Mouse (Mus musculus) neural tube, embryonic 14.5 days (tissue): ENCODE measurements around the gene Gm9958. TPM values are rescaled to one million over a fixed set of nuclear protein-coding genes. Genes with fewer than 3 reads are reported as not detected.

Experiments used
- ATAC-seq: fragments of 200-750 bp; cut with Nextera tagmentation; 2 replicates; pipeline ENCODE4 v1.8.0; 2017; ENCODE audit warnings: low read depth, mild to moderate bottlenecking, moderate TSS enrichment, moderate library complexity
- H3K27ac ChIP-seq: fragments of 300-500 bp; sonication (generic); 2 replicates; pipeline ENCODE4 v1.5.1; 2014; ENCODE audit warnings: low read depth, mild to moderate bottlenecking, control low read depth, low read length, moderate library complexity, mixed read lengths
- H3K27me3 ChIP-seq: fragments of 300-500 bp; sonication (generic); 2 replicates; pipeline ENCODE4 v1.6.1; 2014; ENCODE audit warnings: low read length; ENCODE audit not compliant: control insufficient read depth, insufficient read depth
- H3K36me3 ChIP-seq: fragments of 300-500 bp; sonication (generic); 2 replicates; pipeline ENCODE4 v1.6.1; 2014; ENCODE audit warnings: low read length, mixed read lengths; ENCODE audit not compliant: control insufficient read depth, insufficient read depth
- H3K4me1 ChIP-seq: fragments of 300-500 bp; sonication (generic); 2 replicates; pipeline ENCODE4 v1.6.1; 2014; ENCODE audit warnings: low read length; ENCODE audit not compliant: control insufficient read depth, insufficient read depth
- H3K4me2 ChIP-seq: fragments of 300-500 bp; sonication (generic); 2 replicates; pipeline ENCODE4 v1.6.1; 2014; ENCODE audit warnings: mild to moderate bottlenecking, low read depth, low read length, control low read depth
- H3K4me3 ChIP-seq: fragments of 300-500 bp; sonication (generic); 2 replicates; pipeline ENCODE4 v1.5.1; 2014; ENCODE audit warnings: low read depth, low read length, control low read depth, mixed read lengths
- H3K9ac ChIP-seq: fragments of 300-500 bp; sonication (generic); replicated peaks from 2 replicates; pipeline ENCODE4 v1.6.1; 2014; ENCODE audit warnings: low read depth, mild to moderate bottlenecking, control low read depth, low read length, mixed read lengths
- H3K9me3 ChIP-seq: fragments of 300-500 bp; sonication (generic); 2 replicates; pipeline ENCODE4 v1.6.1; 2016; ENCODE audit warnings: low read length; ENCODE audit not compliant: control insufficient read depth
- WGBS: fragments of 180-500 bp; shearing (Covaris S2); extraction: QIAGEN DNeasy Blood & Tissue Kit; methylation state at CpG from one replicate; pipeline ENCODE4 v1.1.7; 2014; 5-methylcytosine and 5-hydroxymethylcytosine counted together
- polyA plus RNA-seq: library from polyadenylated mRNA; unstranded; fragments of >200 nt; fragmentation: Nextera tagmentation; extraction: Ambion mirVana; gene quantifications from 2 replicates; pipeline ENCODE4 v1.2.1, GENCODE M21; 2014

Gm9958 gene
- 4.6 and 5.3 TPM in 2 replicates for polyA plus RNA-seq

GRCm38 (mm10) chr5:90367067-90367303, at the start of gene Gm9958:
Gene Gm9958, plus strand, starts transcription at chr5:90367204.
- Histone ChIP-seq H3K9ac (peak within 1 kb of the TSS; percentile 91), H3K9me3 (no peaks in the 10 kb centered on the region), H3K4me2 (peak within 1 kb of the TSS; percentile 63), H3K4me3 (peak within 1 kb of the TSS; percentile 83), H3K36me3 (no peaks in the 10 kb centered on the region), H3K27me3 (no peaks in the 10 kb centered on the region), H3K4me1 (peaks cover 21% of the 10 kb centered on the region), H3K27ac (peak within 1 kb of the TSS; percentile 99)
- 2% methylated on average over 7 of the region's 7 CpGs for WGBS
- ATAC-seq: peak; percentile 0; the same call in 1 of the 2 replicates

- WGBS: 92% methylated on average over 1 of the region's 1 CpGs
- no peaks in the 10 kb centered on the region for H3K9me3 ChIP-seq
- H3K4me2 ChIP-seq: no peak overlapping the region
- no peak overlapping the region for H3K27ac ChIP-seq
- no peak for ATAC-seq
- no peaks in the 10 kb centered on the region for H3K4me1 ChIP-seq
- no peaks in the 10 kb centered on the region for H3K36me3 ChIP-seq
- H3K9ac ChIP-seq: no peak overlapping the region
- H3K27me3 ChIP-seq: no peaks in the 10 kb centered on the region
- no peak overlapping the region for H3K4me3 ChIP-seq
Observed at GRCm38 (mm10) chr5:90331071-90331470, 35.9 kb upstream of the Gm9958 start.

- H3K27me3 ChIP-seq: no peaks in the 10 kb centered on the region
- no peak for ATAC-seq
- H3K4me3 ChIP-seq: no peak overlapping the region
- H3K36me3 ChIP-seq: no peaks in the 10 kb centered on the region
- WGBS: 89% methylated on average over 2 of the region's 2 CpGs
- H3K4me1 ChIP-seq: no peaks in the 10 kb centered on the region
- H3K9ac ChIP-seq: no peak overlapping the region
- H3K4me2 ChIP-seq: no peak overlapping the region
- no peak overlapping the region for H3K27ac ChIP-seq
- H3K9me3 ChIP-seq: no peaks in the 10 kb centered on the region
Observed at GRCm38 (mm10) chr5:90332478-90332877, 34.5 kb upstream of the Gm9958 start.

GRCm38 (mm10) chr5:90338177-90339091, 28.6 kb upstream of the Gm9958 start:
- H3K27me3 ChIP-seq: no peaks in the 10 kb centered on the region
- peak overlapping the region; percentile 21; the same call in 1 of the 2 replicates for H3K9ac ChIP-seq
- H3K36me3 ChIP-seq: no peaks in the 10 kb centered on the region
- ATAC-seq: peak; percentile 32; the same call in 1 of the 2 replicates
- no peak overlapping the region; the same call in 1 of the 2 replicates for H3K27ac ChIP-seq
- 22% methylated on average over 7 of the region's 7 CpGs for WGBS
- H3K4me3 ChIP-seq: peak overlapping the region; percentile 20; the same call in 1 of the 2 replicates
- H3K4me2 ChIP-seq: peak overlapping the region; percentile 42
- 0 out of 2 replicates have a peak, but pooled peaks cover 11% of the 10 kb centered on the region for H3K4me1 ChIP-seq
- no peaks in the 10 kb centered on the region for H3K9me3 ChIP-seq

GRCm38 (mm10) chr5:90339129-90339952, 27.7 kb upstream of the Gm9958 start:
- peak overlapping the region; percentile 51 for H3K9ac ChIP-seq
- no peaks in the 10 kb centered on the region for H3K36me3 ChIP-seq
- peak overlapping the region; percentile 39 for H3K4me3 ChIP-seq
- H3K27ac ChIP-seq: peak overlapping the region; percentile 63
- no peaks in the 10 kb centered on the region for H3K9me3 ChIP-seq
- 18% methylated on average over 5 of the region's 5 CpGs for WGBS
- H3K4me1 ChIP-seq: 0 out of 2 replicates have a peak, but pooled peaks cover 11% of the 10 kb centered on the region
- no peaks in the 10 kb centered on the region for H3K27me3 ChIP-seq
- peak; percentile 97 for ATAC-seq
- H3K4me2 ChIP-seq: peak overlapping the region; percentile 60

GRCm38 (mm10) chr5:90339953-90340343, 27.1 kb upstream of the Gm9958 start:
- Histone ChIP-seq H3K9ac (no peak overlapping the region), H3K4me3 (peak overlapping the region; percentile 39), H3K9me3 (no peaks in the 10 kb centered on the region), H3K27me3 (no peaks in the 10 kb centered on the region), H3K36me3 (no peaks in the 10 kb centered on the region), H3K4me1 (0 out of 2 replicates have a peak, but pooled peaks cover 11% of the 10 kb centered on the region), H3K4me2 (peak overlapping the region; percentile 60), H3K27ac (no peak overlapping the region)
- WGBS: 90% methylated on average over 1 of the region's 1 CpGs
- peak; percentile 48; the same call in 1 of the 2 replicates for ATAC-seq

GRCm38 (mm10) chr5:90340847-90341246, 26.2 kb upstream of the Gm9958 start:
- Histone ChIP-seq H3K4me1 (0 out of 2 replicates have a peak, but pooled peaks cover 11% of the 10 kb centered on the region), H3K9ac (no peak overlapping the region), H3K4me2 (no peak overlapping the region), H3K36me3 (no peaks in the 10 kb centered on the region), H3K9me3 (no peaks in the 10 kb centered on the region), H3K4me3 (no peak overlapping the region), H3K27me3 (no peaks in the 10 kb centered on the region), H3K27ac (no peak overlapping the region)
- 78% methylated on average over 4 of the region's 4 CpGs for WGBS
- ATAC-seq: no peak

- Histone ChIP-seq H3K4me3 (no peak overlapping the region), H3K9ac (no peak overlapping the region)
- WGBS: 94% methylated on average over 3 of the region's 3 CpGs
Observed at GRCm38 (mm10) chr5:90346877-90347276, 20.1 kb upstream of the Gm9958 start.

More at GRCm38 (mm10) chr5:90346877-90347276, 20.1 kb upstream of the Gm9958 start:
- no peak for ATAC-seq
- Histone ChIP-seq H3K36me3 (no peaks in the 10 kb centered on the region), H3K9me3 (no peaks in the 10 kb centered on the region), H3K4me2 (no peak overlapping the region), H3K27ac (no peak overlapping the region), H3K4me1 (no peaks in the 10 kb centered on the region), H3K27me3 (no peaks in the 10 kb centered on the region)
